Comparison of ENCODE assay signal across 9 mouse cellular contexts in the genomic region with DNA sequence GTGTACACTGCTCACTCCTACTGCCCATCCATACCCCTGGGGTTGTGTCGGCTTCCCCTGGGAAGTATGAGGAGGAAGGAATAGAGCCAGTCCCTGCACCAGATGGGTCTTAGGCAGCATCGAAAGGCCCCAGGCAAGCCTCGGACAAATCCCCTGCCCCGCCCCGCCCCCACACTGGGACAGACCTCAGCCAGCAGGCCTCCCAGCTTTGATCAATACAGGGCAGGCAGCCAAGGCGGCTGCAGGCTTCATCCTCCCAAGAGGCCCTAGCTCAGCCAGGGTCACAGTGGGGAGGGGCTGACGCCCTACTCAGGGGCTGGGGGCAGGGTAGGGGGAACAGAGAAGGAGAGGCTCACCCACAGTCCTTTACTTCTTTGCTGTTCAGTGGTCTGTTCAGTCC. TPM values are rescaled to one million over a fixed set of nuclear protein-coding genes. Genes with fewer than 3 reads are reported as not detected.
DNase-seq lines count a peak whose midpoint lies in the region; ATAC-seq and TF ChIP-seq lines count a peak whose summit lies in the region.
"Had no signal": no experiment of that assay in that cellular context is flagged by ENCODE, and none has a peak within 500 bp of the region (broad histone marks: within the 10 kb centered on the region; RNA-seq: fewer than 3 reads in every experiment).

No protein-coding gene starts in this region.

- no peaks in the 10 kb centered on the region for H3K27me3 ChIP-seq in intestine, embryonic 16.5 days (replicated peaks; ENCODE audit: control insufficient read depth, insufficient read depth, low read length)
- H3K27me3 ChIP-seq in stomach, embryonic 14.5 days (ENCODE audit: control insufficient read depth, insufficient read depth, low read length), result no peaks in the 10 kb centered on the region

- DNase-seq in gastrocnemius, adult 18-20 months (ENCODE audit: low spot score), result peak; percentile 26
- no peak for DNase-seq in gastrocnemius, postnatal 36 days
- peak; percentile 56 for DNase-seq in adipocyte (ENCODE audit: low spot score)
- peak; percentile 65 for DNase-seq in gastrocnemius, adult 2 months
- peak; percentile 58 for DNase-seq in lung, postnatal 10 days
- DNase-seq in spleen, postnatal 4 days (ENCODE audit: low spot score in 2 of 2), result no peak

- no peak overlapping the region for H3K27ac ChIP-seq in gastrocnemius, adult 2 months
- peak overlapping the region; percentile 50 for H3K27ac ChIP-seq in intestine, embryonic 16.5 days (ENCODE audit: low read length)
- peak overlapping the region; percentile 94 for H3K27ac ChIP-seq in stomach, embryonic 14.5 days (ENCODE audit: low read length)
- H3K27ac ChIP-seq: macrophage had no signal

- peaks cover 45% of the 10 kb centered on the region for H3K4me1 ChIP-seq in intestine, embryonic 16.5 days (ENCODE audit: control insufficient read depth, insufficient read depth, low read length)
- H3K4me1 ChIP-seq in stomach, embryonic 14.5 days (ENCODE audit: control insufficient read depth, insufficient read depth, low read length), result peaks cover 46% of the 10 kb centered on the region

- no peak for TF ChIP-seq CTCF in gastrocnemius, adult 2 months (IDR thresholded peaks at IDR 0.05)

- intact Hi-C loops in gastrocnemius, postnatal 36 days (cut with DNase I), result no loop called here
- intact Hi-C loops in gastrocnemius, adult 2 months (cut with DNase I), result no loop called here

- 6% methylated on average over 7 of the region's 7 CpGs for WGBS in intestine, embryonic 16.5 days
- 7% methylated on average over 7 of the region's 7 CpGs for WGBS in stomach, embryonic 14.5 days

- H3K4me3 ChIP-seq in gastrocnemius, adult 2 months, result no peak overlapping the region
- no peak overlapping the region for H3K4me3 ChIP-seq in intestine, embryonic 16.5 days (ENCODE audit: low read length)
- no peak overlapping the region for H3K4me3 ChIP-seq in stomach, embryonic 14.5 days (ENCODE audit: low read depth, low read length)

- peak overlapping the region; percentile 21; the same call in 1 of the 2 replicates for H3K9ac ChIP-seq in intestine, embryonic 16.5 days (ENCODE audit: low read depth, low read length)
- H3K9ac ChIP-seq in stomach, embryonic 14.5 days (replicated peaks; ENCODE audit: low read depth, low read length), result no peak overlapping the region

- no peaks in the 10 kb centered on the region for H3K9me3 ChIP-seq in intestine, embryonic 16.5 days (ENCODE audit: control insufficient read depth, low read length)
- no peaks in the 10 kb centered on the region for H3K9me3 ChIP-seq in stomach, embryonic 14.5 days (ENCODE audit: control insufficient read depth, low read depth, low read length)

- H3K4me2 ChIP-seq in intestine, embryonic 16.5 days (ENCODE audit: low read depth, low read length), result no peak overlapping the region
- H3K4me2 ChIP-seq in stomach, embryonic 14.5 days (replicated peaks; ENCODE audit: low read depth, low read length), result no peak overlapping the region

- peak; percentile 76 for ATAC-seq in intestine, embryonic 16.5 days
- ATAC-seq in stomach, embryonic 14.5 days (ENCODE audit: insufficient number of reproducible peaks, insufficient read depth, low FRiP score, low read depth), result peak; percentile 78

- no peaks in the 10 kb centered on the region for H3K36me3 ChIP-seq in intestine, embryonic 16.5 days (ENCODE audit: control insufficient read depth, insufficient read depth, low read length)
- H3K36me3 ChIP-seq in stomach, embryonic 14.5 days (ENCODE audit: control insufficient read depth, insufficient read depth, low read length), result no peaks in the 10 kb centered on the region

RNA-seq across cellular contexts. Expression of gene Ssbp3, which starts 43.7 kb away (rescaled TPM):
- 10 to 100 TPM; 20.5 to 25.5 TPM for total RNA-seq in gastrocnemius, adult 18-20 months (2021)
- total RNA-seq in gastrocnemius, postnatal 36 days (2021), result 10 to 100 TPM; 21.3 to 25.6 TPM
- 10 to 100 TPM; 23.7 to 30.0 TPM for total RNA-seq in gastrocnemius, adult 2 months (2021)
- 38.0 and 53.4 TPM in 2 replicates for polyA plus RNA-seq in intestine, embryonic 16.5 days (2015; fragmentation: Nextera tagmentation; extraction: Ambion mirVana)
- polyA plus RNA-seq in stomach, embryonic 14.5 days (2014; fragmentation: Nextera tagmentation; extraction: Ambion mirVana), result 79.9 and 83.9 TPM in 2 replicates

Comparison
In these comparisons a context has a peak if more than half of its experiments do, and no peak if none do; other contexts are left out.
1. DNase-seq: peak in gastrocnemius, adult 18-20 months (single experiment), adipocyte (single experiment), gastrocnemius, adult 2 months (single experiment) and lung, postnatal 10 days (single experiment); none in gastrocnemius, postnatal 36 days (0 of 2) and spleen, postnatal 4 days (0 of 2).